Mouse (Mus musculus) spleen, adult 2 months (tissue): ENCODE results near the gene Wwc1. TPM values are rescaled to one million over a fixed set of nuclear protein-coding genes. Genes with fewer than 3 reads are reported as not detected.

Experiments
- DNase-seq, 2 experiments: peaks; one replicate each; pipeline versions ENCODE4 v3.0.0 to v3.0.0-alpha.2; 2012 to 2021; ENCODE audit warnings: low spot score in 2 of 2, low read depth in 1 of 2
- H3K27ac ChIP-seq: fragments of 200-500 bp; 2 replicates; pipeline ENCODE4 v1.5.1; 2012; ENCODE audit warnings: low read length, inconsistent platforms; ENCODE audit not compliant: insufficient read depth
- H3K27me3 ChIP-seq: fragments of 200-500 bp; 2 replicates; pipeline ENCODE4 v1.6.1; 2012; ENCODE audit warnings: mild to moderate bottlenecking, moderate library complexity, low read length, inconsistent platforms; ENCODE audit not compliant: control insufficient read depth, insufficient read depth
- H3K36me3 ChIP-seq: fragments of 200-500 bp; 2 replicates; pipeline ENCODE4 v1.6.1; 2012; ENCODE audit warnings: mild to moderate bottlenecking, low read length, inconsistent platforms; ENCODE audit not compliant: control insufficient read depth, insufficient read depth
- H3K4me1 ChIP-seq: fragments of 200-500 bp; 2 replicates; pipeline ENCODE4 v1.6.1; 2011; ENCODE audit warnings: inconsistent platforms; ENCODE audit not compliant: control insufficient read depth, insufficient read depth, insufficient read length
- H3K4me3 ChIP-seq: fragments of 200-500 bp; 2 replicates; pipeline ENCODE4 v1.5.1; 2011; ENCODE audit warnings: mild to moderate bottlenecking, inconsistent platforms; ENCODE audit not compliant: insufficient read depth, insufficient read length; ENCODE audit errors: extremely low read depth
- CTCF ChIP-seq: fragments of 200-500 bp; IDR thresholded peaks from 2 replicates; pipeline ENCODE4 v1.5.1; 2011; ENCODE audit warnings: mild to moderate bottlenecking, inconsistent platforms; ENCODE audit not compliant: insufficient read depth, insufficient read length, insufficient replicate concordance; ENCODE audit errors: extremely low read depth
- POLR2A ChIP-seq: fragments of 200-500 bp; IDR thresholded peaks from 2 replicates; pipeline ENCODE4 v1.6.1; 2011; ENCODE audit warnings: low read depth, low read length, inconsistent platforms
- WGBS: fragments of 180-500 bp; shearing (Covaris S2); methylation state at CpG from one replicate; pipeline ENCODE4 v1.1.7; 2018; 5-methylcytosine and 5-hydroxymethylcytosine counted together
- polyA plus RNA-seq: library from polyadenylated mRNA; depleted of rRNA; stranded (reverse); fragments of >200 nt; gene quantifications from 2 replicates; pipeline ENCODE4 v1.2.3, GENCODE M21; 2012

Wwc1 gene
- polyA plus RNA-seq, 1 experiment, result 0.47 TPM

DNA sequence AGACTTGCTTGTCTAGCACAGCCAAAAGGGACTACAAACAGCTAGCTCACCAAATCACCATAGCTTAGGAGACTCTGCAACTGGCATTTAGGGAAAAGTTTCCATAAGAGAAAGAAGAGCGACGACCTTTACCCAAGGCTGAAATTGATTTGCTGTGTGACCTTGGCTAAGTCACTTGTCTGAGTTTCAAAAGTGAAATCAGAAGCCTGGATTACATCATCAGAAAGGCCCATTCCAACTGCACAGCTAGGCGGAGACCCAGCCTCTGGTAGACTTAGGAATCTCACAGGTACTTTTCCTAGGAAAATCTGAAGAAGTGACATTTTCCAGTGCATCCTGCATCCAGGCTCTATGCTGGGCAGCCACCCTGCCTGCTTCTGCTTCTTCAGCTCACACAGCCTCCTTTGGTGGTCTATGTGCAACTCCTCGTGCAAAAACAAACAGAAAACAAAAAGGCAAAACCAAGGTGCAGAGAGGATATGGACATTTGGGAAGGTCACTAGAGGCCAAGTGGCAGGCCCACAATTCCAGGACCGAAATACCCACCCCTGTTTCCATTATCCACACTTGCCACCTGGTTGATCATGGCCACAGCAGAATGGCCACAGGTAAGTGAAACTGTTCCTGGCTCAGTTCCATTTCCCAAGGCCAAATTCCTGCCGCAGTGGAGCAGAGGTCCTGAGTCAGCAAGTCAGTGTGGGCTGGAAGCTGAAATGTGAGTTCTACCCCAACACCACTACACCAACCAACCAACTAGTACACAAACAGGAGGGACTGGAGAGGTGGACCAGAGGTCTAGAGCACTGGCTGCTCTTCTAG, 5.5 kb downstream of the Wwc1 start:
- Histone ChIP-seq H3K4me3 (no peak overlapping the region), H3K36me3 (no peaks in the 10 kb centered on the region), H3K27ac (no peak overlapping the region), H3K27me3 (peaks cover 4% of the 10 kb centered on the region; the same call in 1 of the 2 replicates), H3K4me1 (no peaks in the 10 kb centered on the region; the same call in 1 of the 2 replicates)
- 84% methylated on average over 6 of the region's 6 CpGs for WGBS
- no peak for DNase-seq
- TF ChIP-seq CTCF (no peak), POLR2A (no peak)

DNA sequence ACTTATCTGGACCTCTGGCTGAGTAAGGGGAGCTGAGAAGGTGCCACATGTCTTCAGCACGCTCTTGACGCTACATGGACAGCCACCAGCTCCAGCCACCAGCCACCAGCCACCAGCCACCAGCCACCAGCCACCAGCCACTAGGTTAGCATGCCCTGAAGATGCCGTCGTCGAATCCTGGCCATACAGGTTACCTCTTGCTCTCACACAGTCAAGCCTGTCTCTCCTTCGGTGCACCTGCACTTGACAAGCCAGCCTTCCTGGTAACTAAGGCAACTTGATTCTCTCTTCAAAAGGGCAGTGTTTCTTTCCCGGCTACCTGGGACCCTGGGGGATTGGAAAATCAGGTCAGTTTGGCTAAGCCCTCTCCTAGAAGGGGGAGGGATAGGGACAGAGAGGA, 7.2 kb downstream of the Wwc1 start:
- Histone ChIP-seq H3K27me3 (no peaks in the 10 kb centered on the region), H3K27ac (no peak overlapping the region), H3K36me3 (no peaks in the 10 kb centered on the region), H3K4me3 (no peak overlapping the region), H3K4me1 (no peaks in the 10 kb centered on the region)
- DNase-seq, result no peak
- TF ChIP-seq POLR2A (no peak), CTCF (no peak)
- 47% methylated on average over 7 of the region's 7 CpGs for WGBS

DNA sequence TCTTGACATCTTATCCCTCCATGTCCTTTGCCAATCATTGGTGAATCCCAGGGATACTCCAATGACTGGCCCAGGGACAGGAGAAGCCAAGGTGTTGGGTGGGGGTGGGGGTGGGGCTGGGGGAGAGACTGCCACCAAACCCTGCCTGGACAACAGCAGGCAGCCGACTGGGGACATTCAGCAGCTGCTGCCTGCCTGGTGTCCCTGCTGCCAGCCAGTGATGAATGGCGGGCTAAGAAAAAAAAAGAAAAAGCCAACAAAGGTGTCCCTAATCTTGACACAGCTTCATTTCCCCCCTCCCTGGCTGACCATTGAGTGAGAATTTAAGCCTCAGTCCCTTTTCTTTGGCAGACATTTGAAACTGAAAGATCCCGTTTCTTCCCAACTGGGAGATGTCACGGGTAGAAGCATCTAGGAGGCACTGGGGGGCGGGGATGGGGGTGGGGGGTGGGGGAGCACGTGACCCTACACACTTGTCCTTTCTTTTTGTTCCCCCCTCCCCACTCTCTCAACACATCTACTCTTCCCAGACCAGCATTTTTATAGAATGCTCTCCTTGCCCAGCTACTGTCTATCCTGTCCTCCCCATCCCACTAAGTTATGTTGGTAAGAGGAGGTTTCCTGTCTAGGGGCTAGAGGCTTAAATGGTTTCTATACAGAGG, 7.9 kb downstream of the Wwc1 start:
- H3K27me3 ChIP-seq, result no peaks in the 10 kb centered on the region
- 24% methylated on average over 6 of the region's 6 CpGs for WGBS

DNA sequence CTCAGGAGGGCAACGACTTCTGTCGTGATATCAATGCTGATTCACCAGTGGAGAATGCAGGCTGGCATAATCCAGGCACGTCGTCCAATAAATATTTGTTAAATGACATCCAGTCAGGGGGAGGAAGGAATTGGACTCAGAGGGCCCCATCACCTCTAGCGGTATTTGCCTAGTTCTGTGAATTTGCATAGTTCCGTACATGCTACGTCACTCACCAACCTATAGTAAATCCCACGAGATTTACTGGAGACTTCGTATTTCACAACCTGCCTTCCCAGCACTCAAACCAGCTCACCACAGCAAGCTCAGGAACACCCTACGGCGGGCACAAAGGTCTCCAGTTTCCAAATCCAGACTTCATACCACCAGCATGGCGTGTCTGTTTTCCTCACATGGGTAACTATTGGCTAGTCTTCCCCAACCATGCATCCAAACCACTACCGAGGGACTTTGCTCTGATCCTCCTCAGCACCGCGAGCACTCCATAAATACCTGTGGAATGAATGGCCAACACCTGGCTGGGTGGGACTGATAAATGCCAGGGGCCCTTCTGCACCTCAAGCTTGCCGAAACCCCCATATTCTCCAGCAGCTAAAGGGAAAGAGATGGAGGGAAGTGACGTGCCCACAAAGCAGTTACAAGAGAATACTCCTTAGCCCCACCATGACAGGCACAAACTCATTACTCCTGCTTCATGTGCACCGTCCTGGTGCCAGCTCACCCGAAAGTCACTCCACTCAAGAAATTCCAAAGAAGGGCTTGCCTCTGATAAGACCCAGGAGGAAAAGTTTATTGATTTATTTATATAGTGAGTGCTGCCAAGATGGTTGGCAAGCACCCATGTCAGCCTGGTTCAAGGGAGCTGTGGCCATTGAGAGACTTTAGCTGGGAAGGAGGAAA, 9.3 kb downstream of the Wwc1 start:
- H3K4me3 ChIP-seq, result no peak overlapping the region
- WGBS, result 87% methylated on average over 19 of the region's 19 CpGs
- no peak for DNase-seq
- H3K36me3 ChIP-seq, result no peaks in the 10 kb centered on the region
- H3K27me3 ChIP-seq, result no peaks in the 10 kb centered on the region
- TF ChIP-seq CTCF (no peak), POLR2A (no peak)
- no peak overlapping the region for H3K27ac ChIP-seq
- H3K4me1 ChIP-seq, result no peaks in the 10 kb centered on the region

More for the DNA sequence above, 7.9 kb downstream of the Wwc1 start:
- Histone ChIP-seq H3K36me3 (no peaks in the 10 kb centered on the region), H3K27ac (no peak overlapping the region), H3K4me1 (no peaks in the 10 kb centered on the region), H3K4me3 (no peak overlapping the region)
- TF ChIP-seq CTCF (no peak), POLR2A (no peak)
- no peak for DNase-seq

DNA sequence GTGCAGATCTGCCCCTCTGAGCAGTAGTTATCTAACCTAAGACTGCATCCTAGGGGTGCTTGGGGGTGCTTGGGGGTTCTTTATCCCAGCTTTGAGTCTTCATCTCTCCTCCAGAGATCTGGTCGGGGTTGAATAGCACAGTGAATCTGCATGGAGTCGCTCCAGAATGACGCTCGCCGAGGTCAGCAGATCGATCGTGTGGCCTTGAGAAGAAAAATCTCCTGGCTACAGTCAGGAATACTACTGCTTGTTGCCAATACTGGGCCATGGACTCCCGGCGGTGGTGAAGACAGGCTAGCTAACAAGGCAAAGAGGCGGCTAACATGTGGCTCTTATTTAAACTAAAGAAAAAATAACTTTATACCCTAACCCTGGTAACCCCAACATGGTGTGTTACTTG, 12.0 kb downstream of the Wwc1 start:
- H3K4me1 ChIP-seq, result no peaks in the 10 kb centered on the region
- no peak overlapping the region for H3K27ac ChIP-seq
- no peak for DNase-seq
- no peak for TF ChIP-seq POLR2A
- TF ChIP-seq CTCF, result no peak
- no peak overlapping the region for H3K4me3 ChIP-seq
- H3K36me3 ChIP-seq, result no peaks in the 10 kb centered on the region
- WGBS, result 95% methylated on average over 10 of the region's 10 CpGs
- no peaks in the 10 kb centered on the region for H3K27me3 ChIP-seq

GRCm38 (mm10) chr11:35963981-35964549, 16.3 kb downstream of the Wwc1 start:
- Histone ChIP-seq H3K4me1 (no peaks in the 10 kb centered on the region), H3K36me3 (no peaks in the 10 kb centered on the region), H3K27me3 (no peaks in the 10 kb centered on the region), H3K4me3 (no peak overlapping the region), H3K27ac (no peak overlapping the region)
- 80% methylated on average over 9 of the region's 9 CpGs for WGBS
- TF ChIP-seq CTCF, result no peak
- no peak for TF ChIP-seq POLR2A
- DNase-seq, result no peak
